Comparison of ENCODE assay signal across 22 mouse cellular contexts in genomic region chr11:70570614-70571013, GRCm38 (mm10). TPM values are rescaled to one million over a fixed set of nuclear protein-coding genes. Genes with fewer than 3 reads are reported as not detected.
DNase-seq lines count a peak whose midpoint lies in the region; ATAC-seq lines count a peak whose summit lies in the region.
"Not testable (repeated sequence)": the region's sequence is repeated elsewhere in the genome, so short reads cannot be mapped to it uniquely, and the experiment has no call there.
"Had no signal": no experiment of that assay in that cellular context is flagged by ENCODE, and none has a peak within 500 bp of the region (broad histone marks: within the 10 kb centered on the region; RNA-seq: fewer than 3 reads in every experiment).

No protein-coding gene starts in this region.

- not testable (repeated sequence) for H3K9me3 ChIP-seq in heart, embryonic 12.5 days (replicated peaks); liver, embryonic 11.5 days (ENCODE audit: control insufficient read depth, low read length); liver, embryonic 13.5 days (replicated peaks); liver, embryonic 15.5 days (replicated peaks)

- WGBS in heart, embryonic 12.5 days: 47% methylated on average over 1 of the region's 1 CpGs
- 34% methylated on average over 1 of the region's 1 CpGs for WGBS in liver, embryonic 11.5 days
- 8% methylated on average over 1 of the region's 1 CpGs for WGBS in liver, embryonic 13.5 days (ENCODE audit: insufficient replicate concordance)
- WGBS in liver, embryonic 15.5 days (ENCODE audit: insufficient replicate concordance): 23% methylated on average over 1 of the region's 1 CpGs

- not testable (repeated sequence) for H3K9ac ChIP-seq in heart, embryonic 12.5 days; liver, embryonic 11.5 days (ENCODE audit: low read depth, low read length); liver, embryonic 13.5 days; liver, embryonic 15.5 days

- H3K27ac ChIP-seq in heart, embryonic 12.5 days (ENCODE audit: poor library complexity, severe bottlenecking); liver, embryonic 11.5 days (ENCODE audit: low read depth, low read length); liver, embryonic 13.5 days; liver, embryonic 15.5 days (replicated peaks): not testable (repeated sequence)

- H3K27me3 ChIP-seq in heart, embryonic 12.5 days (replicated peaks); liver, embryonic 11.5 days (replicated peaks; ENCODE audit: control insufficient read depth, insufficient read depth, low read length); liver, embryonic 13.5 days; liver, embryonic 15.5 days: not testable (repeated sequence)

- peaks cover 34% of the 10 kb centered on the region for H3K4me1 ChIP-seq in heart, embryonic 12.5 days (replicated peaks)
- peaks cover 38% of the 10 kb centered on the region for H3K4me1 ChIP-seq in liver, embryonic 11.5 days (replicated peaks; ENCODE audit: control insufficient read depth, insufficient read depth, low read length)
- peaks cover 64% of the 10 kb centered on the region for H3K4me1 ChIP-seq in liver, embryonic 13.5 days (replicated peaks)
- peaks cover 57% of the 10 kb centered on the region for H3K4me1 ChIP-seq in liver, embryonic 15.5 days (replicated peaks)

- DNase-seq in c-Kit-positive CD71-positive TER-119-positive erythroid progenitor cells, embryonic 14.5 days (ENCODE audit: low spot score): peak; percentile 4
- not testable (repeated sequence) for DNase-seq in liver, embryonic 11.5 days (ENCODE audit: low spot score)
- DNase-seq in liver, embryonic 13.5 days: peak; percentile 26

- not testable (repeated sequence) for H3K4me2 ChIP-seq in heart, embryonic 12.5 days; liver, embryonic 11.5 days; liver, embryonic 13.5 days; liver, embryonic 15.5 days

- ATAC-seq in heart, embryonic 12.5 days (ENCODE audit: insufficient number of reproducible peaks, low FRiP score): peak; percentile 45
- ATAC-seq in liver, embryonic 11.5 days (replicated peaks; ENCODE audit: low FRiP score): peak; percentile 78
- ATAC-seq in liver, embryonic 13.5 days (ENCODE audit: low read depth): peak; percentile 82
- peak; percentile 63 for ATAC-seq in liver, embryonic 15.5 days (ENCODE audit: insufficient read depth)
- peak; percentile 94 for ATAC-seq in megakaryocyte progenitor cell, adult 5-6 weeks (replicated peaks; ENCODE audit: poor library complexity)

- not testable (repeated sequence) for H3K4me3 ChIP-seq in heart, embryonic 12.5 days; liver, embryonic 11.5 days (ENCODE audit: low read depth, low read length); liver, embryonic 13.5 days (replicated peaks); liver, embryonic 15.5 days (replicated peaks)

- not testable (repeated sequence) for H3K36me3 ChIP-seq in heart, embryonic 12.5 days; liver, embryonic 11.5 days (ENCODE audit: control insufficient read depth, insufficient read depth, low read length); liver, embryonic 15.5 days (replicated peaks)
- H3K36me3 ChIP-seq in liver, embryonic 13.5 days: peaks cover 12% of the 10 kb centered on the region

RNA-seq across cellular contexts. Expression of gene Mink1, which starts 7.9 kb away (rescaled TPM):
- 13.7 and 14.8 TPM in 2 replicates for polyA plus RNA-seq in heart, embryonic 12.5 days (2016; fragmentation: Nextera tagmentation; extraction: Ambion mirVana)
- 15.6 and 16.0 TPM in 2 replicates for polyA plus RNA-seq in liver, embryonic 11.5 days (2014; fragmentation: Nextera tagmentation; extraction: Ambion mirVana)
- polyA plus RNA-seq in liver, embryonic 13.5 days (2015; fragmentation: Nextera tagmentation; extraction: Ambion mirVana): 3.5 and 5.2 TPM in 2 replicates
- polyA plus RNA-seq in liver, embryonic 15.5 days (2015; fragmentation: Nextera tagmentation; extraction: Ambion mirVana): 4.9 and 6.2 TPM in 2 replicates
- total RNA-seq in megakaryocyte progenitor cell, adult 5-6 weeks (2015): 14.4 and 18.0 TPM in 2 replicates
- 12.5 and 16.5 TPM in 2 replicates for total RNA-seq in megakaryocyte progenitor cell, adult 5-6 weeks (2017)

RNA-seq across cellular contexts. Expression of gene Pld2, which starts 30.8 kb away (rescaled TPM):
- 12.6 TPM in 2 replicates for polyA plus RNA-seq in heart, embryonic 12.5 days (2016; fragmentation: Nextera tagmentation; extraction: Ambion mirVana)
- 2.7 and 3.4 TPM in 2 replicates for polyA plus RNA-seq in liver, embryonic 11.5 days (2014; fragmentation: Nextera tagmentation; extraction: Ambion mirVana)
- polyA plus RNA-seq in liver, embryonic 13.5 days (2015; fragmentation: Nextera tagmentation; extraction: Ambion mirVana): 1.3 and 1.5 TPM in 2 replicates
- 1.8 TPM in 2 replicates for polyA plus RNA-seq in liver, embryonic 15.5 days (2015; fragmentation: Nextera tagmentation; extraction: Ambion mirVana)
- 0.07 and 0.90 TPM in 2 replicates for total RNA-seq in megakaryocyte progenitor cell, adult 5-6 weeks (2015)
- 0.25 and 0.81 TPM in 2 replicates for total RNA-seq in megakaryocyte progenitor cell, adult 5-6 weeks (2017)

RNA-seq across cellular contexts. Expression of gene Gm40193, which starts 37.9 kb away (rescaled TPM):
- not detected in 2 replicates for polyA plus RNA-seq in heart, embryonic 12.5 days (2016; fragmentation: Nextera tagmentation; extraction: Ambion mirVana)
- not detected in 2 replicates for polyA plus RNA-seq in liver, embryonic 11.5 days (2014; fragmentation: Nextera tagmentation; extraction: Ambion mirVana)
- polyA plus RNA-seq in liver, embryonic 13.5 days (2015; fragmentation: Nextera tagmentation; extraction: Ambion mirVana): not detected in 2 replicates
- polyA plus RNA-seq in liver, embryonic 15.5 days (2015; fragmentation: Nextera tagmentation; extraction: Ambion mirVana): not detected in 2 replicates
- total RNA-seq in megakaryocyte progenitor cell, adult 5-6 weeks (2015): not detected in 2 replicates
- total RNA-seq in megakaryocyte progenitor cell, adult 5-6 weeks (2017): not detected in 2 replicates
- total RNA-seq: adrenal gland, adult 18-20 months; adrenal gland, adult 8-10 months; adrenal gland, postnatal 14 days; adrenal gland, postnatal 36 days; ES-E14; forebrain, postnatal 0 days had no signal
- polyA plus RNA-seq: activated CD4-positive, CD25-positive, alpha-beta regulatory T cell, adult 4 months; C2C12; cortical plate, adult 2 months; embryonic facial prominence, embryonic 10.5 days; embryonic facial prominence, embryonic 12.5 days; forebrain, embryonic 11.5 days; forebrain, embryonic 13.5 days; forebrain, embryonic 15.5 days; forebrain, postnatal 0 days; Patski had no signal

RNA-seq across cellular contexts. Expression of gene 4930544D05Rik, which starts 45.0 kb away (rescaled TPM):
- not detected in 2 replicates for polyA plus RNA-seq in heart, embryonic 12.5 days (2016; fragmentation: Nextera tagmentation; extraction: Ambion mirVana)
- not detected in 2 replicates for polyA plus RNA-seq in liver, embryonic 11.5 days (2014; fragmentation: Nextera tagmentation; extraction: Ambion mirVana)
- not detected in 2 replicates for polyA plus RNA-seq in liver, embryonic 13.5 days (2015; fragmentation: Nextera tagmentation; extraction: Ambion mirVana)
- polyA plus RNA-seq in liver, embryonic 15.5 days (2015; fragmentation: Nextera tagmentation; extraction: Ambion mirVana): not detected in 2 replicates
- not detected in 2 replicates for total RNA-seq in megakaryocyte progenitor cell, adult 5-6 weeks (2015)
- not detected in 2 replicates for total RNA-seq in megakaryocyte progenitor cell, adult 5-6 weeks (2017)
- total RNA-seq: adrenal gland, adult 18-20 months; adrenal gland, adult 8-10 months; adrenal gland, postnatal 14 days; adrenal gland, postnatal 36 days had no signal
- polyA plus RNA-seq: activated CD4-positive, CD25-positive, alpha-beta regulatory T cell, adult 4 months; C2C12; cortical plate, adult 2 months; embryonic facial prominence, embryonic 10.5 days; embryonic facial prominence, embryonic 12.5 days; embryonic facial prominence, embryonic 14.5 days; forebrain, embryonic 11.5 days; forebrain, embryonic 13.5 days; forebrain, embryonic 15.5 days; forebrain, postnatal 0 days; Patski had no signal

RNA-seq across cellular contexts. Expression of gene Psmb6, which starts 45.4 kb away (rescaled TPM):
- polyA plus RNA-seq in heart, embryonic 12.5 days (2016; fragmentation: Nextera tagmentation; extraction: Ambion mirVana): 575 and 577 TPM in 2 replicates
- polyA plus RNA-seq in liver, embryonic 11.5 days (2014; fragmentation: Nextera tagmentation; extraction: Ambion mirVana): 619 and 649 TPM in 2 replicates
- 372 and 419 TPM in 2 replicates for polyA plus RNA-seq in liver, embryonic 13.5 days (2015; fragmentation: Nextera tagmentation; extraction: Ambion mirVana)
- 316 and 337 TPM in 2 replicates for polyA plus RNA-seq in liver, embryonic 15.5 days (2015; fragmentation: Nextera tagmentation; extraction: Ambion mirVana)
- total RNA-seq in megakaryocyte progenitor cell, adult 5-6 weeks (2015): 141 and 153 TPM in 2 replicates
- total RNA-seq in megakaryocyte progenitor cell, adult 5-6 weeks (2017): 272 and 309 TPM in 2 replicates
